Mouse (Mus musculus): ENCODE measurements at regions not wholly inside any gene's neighbourhood (a gene's known extent, or its start where the extent isn't known, plus 50 kb on each side); places are given as distances from the start of the nearest gene placed in this dataset.
"Not testable (repeated sequence)": the region's sequence is repeated elsewhere in the genome, so short reads cannot be mapped to it uniquely, and the experiment has no call there.

GRCm38 (mm10) chr13:31050160-31050788, 76.3 kb downstream of the Gm5447 start:
- no peak for DNase-seq (ENCODE audit: low spot score)

- DNase-seq (ENCODE audit: low spot score): not testable (repeated sequence)
Measured at GRCm38 (mm10) chr13:31051586-31051985, 77.6 kb downstream of the Gm5447 start.

- no peak for DNase-seq (ENCODE audit: low spot score)
Measured at GRCm38 (mm10) chr13:31054356-31054755, 80.4 kb downstream of the Gm5447 start.

GRCm38 (mm10) chr13:31055376-31056083, 81.5 kb downstream of the Gm5447 start:
- no peak for DNase-seq (ENCODE audit: low spot score)

- no peak for DNase-seq (ENCODE audit: low spot score)
Measured at GRCm38 (mm10) chr13:31056154-31056871, 82.3 kb downstream of the Gm5447 start.

GRCm38 (mm10) chr13:31060916-31061431, 87.0 kb downstream of the Gm5447 start:
- DNase-seq (ENCODE audit: low spot score): no peak

- no peak for DNase-seq (ENCODE audit: low spot score)
Measured at GRCm38 (mm10) chr13:31068343-31068742, 94.3 kb downstream of the Gm5447 start.

GRCm38 (mm10) chr13:31076541-31076940, 102.5 kb downstream of the Gm5447 start:
- DNase-seq (ENCODE audit: low spot score): no peak

- DNase-seq (ENCODE audit: low spot score): no peak
Measured at GRCm38 (mm10) chr13:31078751-31079150, 104.7 kb downstream of the Gm5447 start.

- DNase-seq (ENCODE audit: low spot score): peak; percentile 29
Measured at GRCm38 (mm10) chr13:31080215-31080614, 106.2 kb downstream of the Gm5447 start.

- DNase-seq (ENCODE audit: low spot score): peak; percentile 90
Measured at GRCm38 (mm10) chr13:31082448-31083140, 108.6 kb downstream of the Gm5447 start.

- DNase-seq (ENCODE audit: low spot score): no peak
Measured at GRCm38 (mm10) chr13:31101051-31101450, 127.0 kb downstream of the Gm5447 start.

- no peak for DNase-seq (ENCODE audit: low spot score)
Measured at GRCm38 (mm10) chr13:31107434-31107833, 133.4 kb downstream of the Gm5447 start.

- no peak for DNase-seq (ENCODE audit: low spot score)
Measured at GRCm38 (mm10) chr13:31109231-31109630, 135.2 kb downstream of the Gm5447 start.

GRCm38 (mm10) chr13:31122689-31123088, 148.7 kb downstream of the Gm5447 start:
- no peak for DNase-seq (ENCODE audit: low spot score)

GRCm38 (mm10) chr13:31124547-31125216, 150.7 kb downstream of the Gm5447 start:
- no peak for DNase-seq (ENCODE audit: low spot score)

- DNase-seq (ENCODE audit: low spot score): no peak
Measured at GRCm38 (mm10) chr13:31132501-31132900, 158.5 kb downstream of the Gm5447 start.

- no peak for DNase-seq (ENCODE audit: low spot score)
Measured at GRCm38 (mm10) chr13:31139686-31140085, 165.7 kb downstream of the Gm5447 start.

- no peak for DNase-seq (ENCODE audit: low spot score)
Measured at GRCm38 (mm10) chr13:31147323-31147722, 173.3 kb downstream of the Gm5447 start.

- DNase-seq (ENCODE audit: low spot score): no peak
Measured at GRCm38 (mm10) chr13:31154066-31154465, 180.1 kb downstream of the Gm5447 start.

GRCm38 (mm10) chr13:31163878-31164495, 190.0 kb downstream of the Gm5447 start:
- DNase-seq (ENCODE audit: low spot score): no peak

Measured in embryo, embryonic 10 days (tissue).